Mouse (Mus musculus) spleen, adult 18-20 months (tissue): ENCODE measurements around the gene Anpep.

Source experiments
- DNase-seq, 2 experiments: peaks; one replicate each; pipeline ENCODE4 v3.0.0; 2022; ENCODE audit warnings: mixed read lengths in 2 of 2

The Anpep gene

GRCm38 (mm10) chr7:79860811-79861210 lies at the start of gene Anpep:
Anpep (minus strand) TSS chr7:79861059.
- DNase-seq: no peak

- no peak for DNase-seq
These were observed 46.5 kb upstream of the Anpep start for GRCm38 (mm10) chr7:79907356-79907755.

- DNase-seq: no peak
These were observed 46.1 kb upstream of the Anpep start for GRCm38 (mm10) chr7:79906914-79907313.

- DNase-seq: no peak
These were observed 44.3 kb upstream of the Anpep start for GRCm38 (mm10) chr7:79905193-79905592.

- no peak for DNase-seq
These were observed 42.4 kb upstream of the Anpep start for GRCm38 (mm10) chr7:79903160-79903792.

- no peak for DNase-seq
These were observed 39.9 kb upstream of the Anpep start for GRCm38 (mm10) chr7:79900753-79901152.

- DNase-seq: no peak
These were observed 34.4 kb upstream of the Anpep start for GRCm38 (mm10) chr7:79895225-79895624.

GRCm38 (mm10) chr7:79894790-79895189 lies 33.9 kb upstream of the Anpep start:
- DNase-seq: no peak

GRCm38 (mm10) chr7:79892576-79893428 lies 31.9 kb upstream of the Anpep start:
- no peak for DNase-seq

GRCm38 (mm10) chr7:79890436-79891221 lies 29.8 kb upstream of the Anpep start:
- DNase-seq: no peak

GRCm38 (mm10) chr7:79888603-79889002 lies 27.7 kb upstream of the Anpep start:
- no peak for DNase-seq

- DNase-seq: no peak
These were observed 22.9 kb upstream of the Anpep start for GRCm38 (mm10) chr7:79883613-79884334.

GRCm38 (mm10) chr7:79881901-79882300 lies 21.0 kb upstream of the Anpep start:
- no peak for DNase-seq

GRCm38 (mm10) chr7:79880998-79881397 lies 20.1 kb upstream of the Anpep start:
- no peak for DNase-seq

GRCm38 (mm10) chr7:79880033-79880432 lies 19.2 kb upstream of the Anpep start:
- no peak for DNase-seq

GRCm38 (mm10) chr7:79878455-79879025 lies 17.7 kb upstream of the Anpep start:
- no peak for DNase-seq

GRCm38 (mm10) chr7:79873407-79873806 lies 12.5 kb upstream of the Anpep start:
- no peak for DNase-seq

- DNase-seq: no peak
These were observed 11.0 kb upstream of the Anpep start for GRCm38 (mm10) chr7:79871797-79872345.

GRCm38 (mm10) chr7:79869072-79869719 lies 8.3 kb upstream of the Anpep start:
- DNase-seq: no peak

- DNase-seq: no peak
These were observed 7.6 kb upstream of the Anpep start for GRCm38 (mm10) chr7:79868475-79868874.

- no peak for DNase-seq
These were observed 7.0 kb upstream of the Anpep start for GRCm38 (mm10) chr7:79867861-79868260.
